Mouse (Mus musculus): ENCODE data around the gene Desi1. TPM values are rescaled to one million over a fixed set of nuclear protein-coding genes. Genes with fewer than 3 reads are reported as not detected.
"Not testable (repeated sequence)": the region's sequence is repeated elsewhere in the genome, so short reads cannot be mapped to it uniquely, and the experiment has no call there.

The Desi1 gene
- total RNA-seq, 4 experiments from 2014 or later, result 19.5 to 33.9 (median 28.2) TPM

DNA sequence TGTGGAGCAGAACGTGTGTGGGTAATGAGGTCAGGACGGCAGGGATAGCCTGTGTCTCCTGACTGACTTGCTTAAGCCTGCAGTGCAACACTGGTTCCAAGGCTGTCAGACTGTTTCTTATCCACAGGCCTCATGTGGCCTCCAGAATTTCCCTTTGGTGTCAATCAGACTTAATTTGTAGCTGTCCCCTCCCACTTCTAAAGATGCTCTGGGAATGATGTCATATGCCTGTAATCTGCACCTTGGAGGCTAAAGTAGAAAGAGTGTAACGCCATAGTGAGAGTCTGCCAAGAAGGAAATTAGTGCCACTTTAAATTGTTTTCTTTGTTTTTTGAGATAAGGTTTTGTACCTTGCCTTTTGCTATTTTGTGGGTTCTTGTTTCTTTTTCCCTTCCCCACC, 14.4 kb downstream of the Desi1 start:
- DNase-seq (ENCODE audit: low spot score), result no peak

- DNase-seq (ENCODE audit: low spot score), result no peak
Observed at GRCm38 (mm10) chr15:82017461-82017860, 16.2 kb downstream of the Desi1 start.

DNA sequence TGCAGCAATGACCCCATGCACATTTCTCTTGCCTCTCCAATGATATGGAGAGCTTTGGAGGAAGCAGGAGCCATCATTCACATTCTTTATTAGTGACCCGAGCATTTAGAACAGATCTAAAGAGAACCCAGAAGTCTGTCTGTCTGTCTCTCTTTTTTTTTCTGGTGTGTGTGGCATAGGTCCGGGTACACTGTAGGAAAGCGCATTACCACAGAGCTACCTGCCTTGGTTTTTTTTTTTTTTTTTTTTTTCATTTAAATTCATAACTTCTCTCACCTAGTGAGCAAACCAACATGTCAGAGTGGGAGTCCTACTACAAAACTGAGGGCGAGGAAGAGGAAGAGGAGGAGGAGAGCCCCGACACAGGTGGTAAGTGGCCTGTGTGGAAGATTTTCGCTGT, 16.8 kb downstream of the Desi1 start:
- DNase-seq (ENCODE audit: low spot score), result no peak

- DNase-seq (ENCODE audit: low spot score), result peak; percentile 99
Observed at GRCm38 (mm10) chr15:82016101-82016808, 17.4 kb downstream of the Desi1 start.

DNA sequence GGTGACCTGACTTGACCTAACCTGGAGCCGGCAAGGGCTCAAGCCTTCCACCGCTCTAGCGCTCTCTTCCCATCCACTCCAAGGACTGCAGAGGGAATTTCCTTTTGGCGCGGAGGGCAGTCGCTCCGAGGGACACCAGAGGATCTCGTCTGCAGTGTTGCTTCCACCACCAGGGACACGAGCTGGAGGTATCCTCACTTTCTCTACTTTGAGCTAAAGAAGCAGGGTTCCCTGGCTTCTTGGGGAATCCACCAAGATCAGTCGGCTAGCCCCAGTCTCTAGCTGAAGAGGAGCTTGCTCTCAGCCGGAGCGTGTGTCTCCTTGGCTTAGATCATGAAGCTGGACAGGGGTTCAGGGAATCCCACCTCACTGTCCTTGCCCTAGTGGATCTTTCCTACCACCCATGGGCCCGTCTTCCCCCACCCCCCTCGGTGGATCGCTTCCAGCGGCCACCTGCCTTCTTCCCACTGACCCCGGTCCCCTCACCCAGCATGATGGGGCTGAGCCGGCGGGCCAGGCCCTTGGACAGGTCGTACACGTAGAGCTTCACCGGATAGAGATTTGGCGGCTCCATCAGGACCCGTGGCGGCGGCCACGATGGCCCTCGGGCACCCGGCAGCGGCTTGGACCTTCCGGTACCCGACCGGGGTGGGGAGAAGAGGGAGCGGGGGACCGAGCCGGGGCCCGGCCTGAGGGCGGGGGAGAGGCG, 18.1 kb downstream of the Desi1 start:
- peak; percentile 9 for DNase-seq (ENCODE audit: low spot score)

DNA sequence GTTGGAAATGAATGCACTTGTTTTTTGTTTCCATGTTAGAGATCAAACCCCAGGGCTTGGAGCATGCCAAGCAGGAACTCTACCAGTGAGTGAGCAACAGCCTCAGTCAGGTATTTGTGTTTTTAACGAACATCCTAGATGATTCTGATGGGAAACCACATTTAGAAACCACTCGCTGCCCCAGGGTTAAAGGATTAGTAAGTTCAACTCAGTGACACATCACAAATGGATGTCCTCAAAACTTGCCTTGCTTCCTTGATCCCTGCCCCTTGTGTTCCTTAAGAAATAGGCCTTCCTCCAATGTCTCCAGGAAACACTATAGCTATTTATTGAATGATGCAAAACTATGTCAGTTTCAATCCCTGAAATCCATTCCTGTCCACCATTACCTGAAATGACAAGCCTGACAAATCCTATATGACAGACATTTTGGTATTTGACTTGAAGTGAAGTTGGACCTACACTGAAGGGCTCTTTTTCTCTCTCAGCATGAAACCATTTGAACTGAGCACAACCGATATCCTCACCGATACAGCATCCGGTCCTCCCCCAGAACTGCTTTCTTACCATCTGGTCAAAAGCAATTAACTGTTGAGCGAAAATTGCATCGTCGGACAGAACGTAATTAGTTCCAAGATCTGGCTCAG, 18.8 kb downstream of the Desi1 start:
- no peak for DNase-seq (ENCODE audit: low spot score)

DNA sequence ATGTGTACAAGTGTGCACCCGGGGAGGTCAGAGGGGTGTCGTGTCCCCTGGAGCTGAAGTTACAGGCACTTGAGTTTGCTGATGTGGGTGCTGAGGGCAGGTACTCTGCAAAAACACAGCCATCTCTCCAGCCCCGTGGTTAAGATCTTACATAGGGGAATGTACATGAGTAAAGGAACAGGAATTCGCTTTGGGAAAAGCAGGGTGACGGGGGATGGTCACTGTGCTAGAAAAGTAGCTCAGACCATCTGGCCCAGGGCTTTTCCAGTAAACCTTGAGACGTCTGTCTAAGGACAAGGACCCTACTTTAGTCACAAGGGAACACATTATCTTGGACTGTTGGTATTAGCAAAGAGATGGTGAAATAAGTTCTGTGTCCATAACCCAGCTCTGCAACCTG, 21.7 kb downstream of the Desi1 start:
- DNase-seq (ENCODE audit: low spot score), result no peak

DNA sequence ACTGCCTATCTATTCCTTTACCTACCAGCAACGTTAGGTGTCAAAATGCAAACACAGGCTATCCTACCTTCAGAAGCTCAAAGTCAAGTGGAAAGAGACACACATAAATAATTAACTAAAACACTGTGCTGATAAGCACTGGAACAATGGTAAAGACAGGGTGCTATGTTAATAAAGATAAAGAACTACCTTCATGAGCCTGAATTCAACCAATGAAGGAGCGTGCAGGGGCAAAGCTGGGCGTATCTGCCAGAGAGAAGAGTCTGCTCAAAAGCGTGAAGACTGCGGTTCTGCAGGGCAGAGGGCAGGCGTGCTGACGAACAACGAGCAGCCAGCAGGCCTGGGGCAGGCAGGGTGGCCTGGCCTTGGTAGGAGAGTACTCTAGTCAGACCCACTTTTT, 29.4 kb downstream of the Desi1 start:
- no peak for DNase-seq (ENCODE audit: low spot score)

GRCm38 (mm10) chr15:81993992-81994391, 39.7 kb downstream of the Desi1 start:
- no peak for DNase-seq (ENCODE audit: low spot score)

- DNase-seq (ENCODE audit: low spot score), result peak; percentile 13
Observed at GRCm38 (mm10) chr15:81990549-81990948, 43.1 kb downstream of the Desi1 start.

DNA sequence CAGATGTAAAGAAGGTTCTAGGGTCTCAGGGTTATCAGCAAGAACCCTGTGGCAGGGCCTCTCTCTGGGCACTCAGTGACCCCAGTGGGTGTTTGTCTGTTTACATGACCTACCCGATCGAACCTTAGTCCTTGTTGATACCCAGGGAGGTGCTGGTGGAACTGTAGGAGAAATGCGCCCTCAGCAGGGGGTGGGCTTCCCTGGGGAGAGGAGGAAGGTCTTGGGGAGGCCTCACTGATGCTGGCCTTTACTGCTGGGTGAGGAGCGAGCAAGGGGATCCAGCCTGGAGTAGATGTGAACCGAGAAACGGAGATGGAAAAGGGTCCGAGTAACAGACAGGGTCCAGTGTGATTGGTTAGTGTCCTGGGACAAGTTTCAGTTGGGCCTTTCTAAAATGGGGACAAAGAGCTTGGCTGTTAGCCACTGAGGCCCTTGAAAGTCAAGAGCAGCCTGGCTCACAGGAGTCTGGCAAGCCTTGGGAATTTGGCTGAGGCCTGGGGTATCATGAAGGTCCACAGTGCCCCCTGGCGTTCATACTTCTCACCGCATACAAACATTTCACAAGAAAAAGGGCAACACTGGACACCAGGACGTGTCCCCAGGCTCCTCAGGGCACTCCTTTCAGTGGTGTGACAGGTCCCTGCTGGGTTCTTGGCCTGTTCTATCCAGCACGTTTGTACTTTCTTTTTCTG, 44.1 kb downstream of the Desi1 start:
- peak; percentile 90 for DNase-seq (ENCODE audit: low spot score)

DNA sequence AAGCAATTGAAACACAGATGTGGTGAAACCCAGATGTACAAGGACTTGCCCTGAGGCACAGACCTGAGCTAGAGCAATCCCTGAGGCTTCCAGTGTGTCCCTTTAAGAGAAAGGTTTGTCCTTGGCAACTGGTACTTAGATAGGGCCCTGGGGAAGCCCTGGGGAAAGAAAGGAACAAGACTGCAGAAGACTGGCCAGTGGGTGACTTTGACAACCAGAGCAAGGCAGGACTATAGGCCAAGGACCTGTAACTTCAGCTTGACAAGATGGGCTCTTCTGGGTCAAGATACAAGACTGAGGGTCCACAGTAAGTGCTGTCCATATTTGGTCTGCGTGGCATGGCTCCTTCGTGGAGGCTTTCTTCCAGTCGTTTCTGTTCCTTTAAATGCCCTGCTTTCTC, 46.0 kb downstream of the Desi1 start, which contains the start of gene Xrcc6:
Gene Xrcc6 (plus strand): TSS at position 190 of the 400 bp plus-strand sequence.
- DNase-seq (ENCODE audit: low spot score), result no peak

- DNase-seq (ENCODE audit: low spot score), result no peak
Observed at GRCm38 (mm10) chr15:81985267-81986161, 48.1 kb downstream of the Desi1 start.

DNA sequence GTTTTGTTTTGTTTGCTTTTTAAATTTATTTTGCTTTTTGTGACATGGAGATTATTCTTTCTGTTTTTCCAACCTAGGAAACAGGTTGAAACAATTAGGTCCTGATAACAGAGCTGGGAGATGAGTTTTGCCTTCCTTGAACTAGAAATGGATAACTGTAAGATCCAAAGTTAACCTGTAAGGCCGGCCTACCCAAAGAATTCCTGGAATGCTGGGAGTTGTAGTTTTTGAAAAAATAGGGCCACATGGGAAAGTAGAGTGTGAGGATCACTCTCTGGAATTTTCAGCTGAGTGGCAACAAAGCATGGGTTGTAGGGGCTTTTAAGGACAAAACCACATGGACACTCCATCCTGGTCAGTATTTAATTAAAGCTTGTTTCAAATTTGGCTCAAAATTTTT, 51.5 kb downstream of the Desi1 start:
- no peak for DNase-seq (ENCODE audit: low spot score)

GRCm38 (mm10) chr15:81980321-81980720, 53.3 kb downstream of the Desi1 start, which contains the start of gene 1700029P11Rik:
Gene 1700029P11Rik, plus strand, starts transcription at chr15:81980540.
- DNase-seq (ENCODE audit: low spot score), result no peak

- not testable (repeated sequence) for DNase-seq (ENCODE audit: low spot score)
Observed at GRCm38 (mm10) chr15:81975156-81975555, 58.5 kb downstream of the Desi1 start.

- DNase-seq (ENCODE audit: low spot score), result not testable (repeated sequence)
Observed at GRCm38 (mm10) chr15:81970498-81970897, 63.2 kb downstream of the Desi1 start.

GRCm38 (mm10) chr15:81969635-81970034, 64.0 kb downstream of the Desi1 start:
- not testable (repeated sequence) for DNase-seq (ENCODE audit: low spot score)

GRCm38 (mm10) chr15:81969173-81969572, 64.5 kb downstream of the Desi1 start:
- no peak for DNase-seq (ENCODE audit: low spot score)

DNA sequence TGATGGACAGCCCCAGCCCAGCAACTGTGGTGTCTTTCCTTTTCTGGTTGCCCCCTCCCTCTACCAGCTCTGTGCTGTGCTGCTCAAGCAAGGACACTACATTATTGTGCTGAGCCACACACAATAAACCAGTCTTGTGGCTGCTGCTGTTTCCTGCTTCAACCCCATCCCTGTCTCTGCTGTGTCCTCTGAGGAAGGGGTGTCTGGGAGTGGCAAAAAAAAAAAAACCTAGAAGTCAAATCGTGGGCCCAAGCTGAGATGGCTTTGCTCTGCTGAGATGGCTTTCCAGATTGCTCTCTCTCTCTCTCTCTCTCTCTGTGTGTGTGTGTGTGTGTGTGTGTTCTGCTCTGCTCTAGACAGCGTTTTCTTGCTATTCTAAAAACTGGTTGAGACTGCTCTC, 65.2 kb downstream of the Desi1 start:
- DNase-seq (ENCODE audit: low spot score), result no peak

DNA sequence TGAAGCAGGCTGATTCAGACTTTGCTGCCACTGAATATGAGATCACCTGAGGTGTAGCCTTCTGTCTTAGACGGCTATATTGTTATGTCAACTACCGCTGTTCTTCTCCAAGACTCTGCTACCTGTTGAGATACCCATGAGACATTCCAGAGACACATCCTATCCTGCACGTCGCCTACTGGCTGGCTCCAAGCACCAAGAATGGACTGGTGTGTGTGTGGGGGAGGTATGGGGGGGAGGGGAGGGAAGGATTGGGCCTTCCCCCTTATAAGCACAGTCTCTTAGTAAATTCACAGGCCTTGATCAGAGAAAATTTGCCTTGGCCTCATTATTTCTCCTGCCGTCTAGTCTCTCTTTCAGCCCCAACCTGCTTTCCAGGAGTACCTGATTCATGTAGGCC, 65.8 kb downstream of the Desi1 start:
- DNase-seq (ENCODE audit: low spot score), result no peak
